Mouse (Mus musculus): Measurements from ENCODE around the gene Cst8. TPM values are rescaled to one million over a fixed set of nuclear protein-coding genes. Genes with fewer than 3 reads are reported as not detected.

Gene Cst8
- not detected in 2 replicates for total RNA-seq (2023)

GRCm38 (mm10) chr2:148798485-148798884 is at the start of gene Cst8:
Cst8 (plus strand) TSS chr2:148798785.

GRCm38 (mm10) chr2:148750058-148750457 is 48.5 kb upstream of the Cst8 start, which contains the start of gene Cstl1:
Cstl1 (plus strand) TSS chr2:148750358.

GRCm38 (mm10) chr2:148771397-148771796 is 27.2 kb upstream of the Cst8 start, which contains the start of gene Cst11:
Cst11 (minus strand) TSS chr2:148771497.

GRCm38 (mm10) chr2:148781709-148782108 is 16.9 kb upstream of the Cst8 start, which contains the start of gene 8030411F24Rik:
8030411F24Rik (plus strand) TSS chr2:148782009.

GRCm38 (mm10) chr2:148789142-148789541 is 9.4 kb upstream of the Cst8 start, which contains the start of gene Cst12:
Cst12 (plus strand) TSS chr2:148789361.

GRCm38 (mm10) chr2:148819909-148820308 is 21.3 kb downstream of the Cst8 start, which contains the start of gene Cst13:
Cst13 (plus strand) TSS chr2:148820081.

GRCm38 (mm10) chr2:148834912-148835311 is 36.3 kb downstream of the Cst8 start, which contains the start of gene Cst9:
Cst9 (plus strand) TSS chr2:148835147.

Other genes with a start within 250 kb of the Cst8 start
- 16.5 and 21.5 TPM in 2 replicates for gene Nxt1, start 126.2 kb upstream of the Cst8 start, total RNA-seq (2023)
- 12.7 and 14.7 TPM in 2 replicates for gene Gzf1, start 117.8 kb upstream of the Cst8 start, total RNA-seq (2023)
- 1.3 and 2.1 TPM in 2 replicates for gene Napb, start 66.3 kb upstream of the Cst8 start, total RNA-seq (2023)
- gene Cstl1, start 48.4 kb upstream of the Cst8 start, total RNA-seq (2023) = not detected in 2 replicates
- gene Cst11, start 27.3 kb upstream of the Cst8 start, total RNA-seq (2023) = not detected in 2 replicates
- not detected in 2 replicates for gene 8030411F24Rik, start 16.8 kb upstream of the Cst8 start, total RNA-seq (2023)
- not detected in 2 replicates for gene Cst12, start 9.4 kb upstream of the Cst8 start, total RNA-seq (2023)
- not detected in 2 replicates for gene Cst13, start 21.3 kb downstream of the Cst8 start, total RNA-seq (2023)
- gene Cst9, start 36.4 kb downstream of the Cst8 start, total RNA-seq (2023) = not detected in 2 replicates
- not detected in 2 replicates for gene 9230104L09Rik, start 66.3 kb downstream of the Cst8 start, total RNA-seq (2023)
- gene Cst3, start 76.9 kb downstream of the Cst8 start, total RNA-seq (2023) = 375 and 524 TPM in 2 replicates
- gene Gm1330, start 204.5 kb downstream of the Cst8 start, total RNA-seq (2023) = not detected in 2 replicates
- gene Gm10750, start 218.5 kb downstream of the Cst8 start, total RNA-seq (2023) = not detected in 2 replicates